Mouse (Mus musculus) heart, adult 18-20 months (tissue): ENCODE data around the gene Krtap5-4. TPM values are rescaled to one million over a fixed set of nuclear protein-coding genes. Genes with fewer than 3 reads are reported as not detected.
"Not testable (repeated sequence)": the region's sequence is repeated elsewhere in the genome, so short reads cannot be mapped to it uniquely, and the experiment has no call there.

ENCODE experiments used
- DNase-seq, 2 experiments: peaks; one replicate each; pipeline ENCODE4 v3.0.0; 2021 to 2022; ENCODE audit warnings: mixed read lengths in 1 of 2
- long read RNA-seq, 2 experiments: library from polyadenylated mRNA; stranded (forward); transcript quantifications; one replicate each; pipeline ENCODE4 v2.0.0; 2021
- total RNA-seq, 2 experiments: library from RNA; stranded (reverse); gene quantifications; 2 replicates each; pipeline ENCODE4 v1.2.3; 2021

The Krtap5-4 gene
- not detected for total RNA-seq
- long read RNA-seq, experiment 1 = 0 reads
- long read RNA-seq, experiment 2 = 0 reads

DNA sequence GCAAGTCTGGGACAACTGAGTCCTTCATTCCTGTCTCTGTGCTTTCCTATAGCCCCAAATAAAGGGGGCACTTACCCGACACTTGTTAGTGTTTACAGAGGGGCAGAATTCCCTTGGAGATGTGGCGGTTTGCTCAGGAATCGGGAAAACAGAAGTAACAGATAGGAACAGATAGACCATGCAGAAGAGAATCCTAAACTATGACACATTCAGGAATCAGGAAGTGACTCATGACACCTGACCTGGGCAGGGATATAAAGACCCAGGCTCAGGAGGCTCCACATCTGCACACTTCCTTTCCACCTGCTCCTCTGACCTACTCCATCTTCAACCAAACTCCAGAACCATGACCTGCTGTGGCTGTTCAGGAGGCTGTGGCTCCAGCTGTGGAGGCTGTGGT lies at the start of gene Krtap5-4:
Krtap5-4 (plus strand) TSS at position 301 of the 400 bp plus-strand sequence.
- DNase-seq = no peak

DNA sequence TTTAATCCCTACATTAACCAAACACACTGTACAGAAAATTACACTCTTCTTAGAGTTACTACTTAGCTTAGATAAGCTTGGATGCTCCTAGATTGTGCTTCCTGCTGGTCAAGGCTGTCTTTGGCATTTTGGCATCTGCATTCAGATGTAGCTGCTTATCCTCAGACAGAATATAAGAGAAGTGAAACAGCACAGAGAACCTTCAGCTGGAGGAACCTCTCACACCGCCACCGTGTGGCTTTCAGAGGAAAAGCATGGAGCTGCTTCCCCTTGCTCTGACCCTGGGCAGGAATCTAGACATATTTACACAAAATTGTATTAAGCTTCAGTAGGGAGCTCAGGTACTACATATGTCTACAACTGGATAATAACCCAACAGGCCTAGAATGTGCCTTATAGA lies 47.8 kb upstream of the Krtap5-4 start:
- peak; percentile 11 to 47 for DNase-seq

DNA sequence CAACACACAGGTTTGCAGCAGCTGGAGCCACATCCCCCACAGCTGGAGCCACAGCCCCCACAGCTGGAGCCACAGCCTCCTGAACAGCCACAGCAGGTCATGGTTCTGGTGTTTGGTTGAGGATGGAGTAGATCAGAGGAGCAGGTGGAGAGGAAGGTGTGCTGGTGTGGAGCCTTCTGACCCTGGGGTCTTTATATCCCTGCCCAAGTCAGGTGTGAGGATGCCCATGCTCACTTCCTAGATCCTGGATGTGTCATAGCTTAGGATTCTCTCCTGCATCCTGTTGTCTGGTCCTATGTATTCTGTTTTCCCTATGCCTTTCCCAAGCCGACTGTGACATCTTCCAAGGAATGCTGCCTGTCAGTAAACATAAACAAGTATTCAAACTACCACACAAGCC lies 45.1 kb upstream of the Krtap5-4 start, which contains the start of gene Gm2431:
Gm2431 (minus strand) TSS at position 101 of the 400 bp plus-strand sequence.
- not testable (repeated sequence) for DNase-seq

DNA sequence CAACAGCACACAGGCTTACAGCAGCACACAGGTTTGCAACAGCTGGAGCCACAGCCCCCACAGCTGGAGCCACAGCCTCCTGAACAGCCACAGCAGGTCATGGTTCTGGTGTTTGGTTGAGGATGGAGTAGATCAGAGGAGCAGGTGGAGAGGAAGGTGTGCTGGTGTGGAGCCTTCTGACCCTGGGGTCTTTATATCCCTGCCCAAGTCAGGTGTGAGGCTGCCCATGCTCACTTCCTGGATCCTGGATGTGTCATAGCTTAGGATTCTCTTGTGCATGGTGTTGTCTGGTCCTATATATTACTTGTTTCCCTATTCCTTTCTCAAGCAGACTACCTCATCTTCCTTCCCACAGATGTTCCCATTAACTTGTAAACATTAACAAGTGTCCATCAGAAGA lies 29.1 kb upstream of the Krtap5-4 start, which contains the start of gene Gm4559:
Gm4559 (minus strand) TSS at position 101 of the 400 bp plus-strand sequence.
- DNase-seq = not testable (repeated sequence)

DNA sequence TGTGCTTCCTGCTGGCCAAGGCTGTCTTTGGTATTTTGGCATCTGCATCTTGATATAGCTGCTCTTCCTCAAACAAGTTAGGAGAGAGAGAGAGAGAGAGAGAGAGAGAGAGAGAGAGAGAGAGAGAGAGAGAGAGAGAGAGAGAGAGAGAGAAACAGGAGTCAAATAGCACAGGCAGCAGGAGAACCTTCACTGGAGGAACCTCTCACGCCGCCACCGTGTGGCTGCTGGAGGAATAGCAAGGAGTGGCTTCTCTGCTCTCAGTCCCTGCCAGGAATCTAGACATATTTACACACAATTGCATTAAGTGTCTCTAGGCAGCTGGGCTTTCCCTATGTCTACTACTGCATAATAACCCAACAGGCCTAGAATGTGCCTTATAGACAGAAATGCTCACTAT lies 25.2 kb upstream of the Krtap5-4 start:
- DNase-seq = peak; percentile 41 to 79

DNA sequence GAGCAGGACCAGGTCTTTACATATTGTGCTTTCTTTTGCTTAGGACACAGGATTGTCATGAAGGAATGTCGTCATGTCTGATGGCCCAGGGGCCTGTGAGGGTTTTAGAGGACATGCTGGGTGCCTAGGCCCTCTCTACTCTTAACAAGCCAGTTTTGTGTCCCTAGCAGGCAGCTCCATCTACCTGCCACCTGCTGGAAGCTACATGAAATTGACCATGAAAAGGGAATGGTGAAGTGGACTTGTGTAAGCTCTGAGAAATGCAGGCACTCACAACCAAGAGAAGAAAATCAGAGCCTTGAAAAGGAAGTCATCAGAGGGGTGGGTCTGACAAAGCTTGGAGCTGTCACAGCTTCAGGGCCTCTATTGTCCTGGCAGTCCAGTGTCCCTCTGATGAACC lies 24.1 kb upstream of the Krtap5-4 start:
- DNase-seq = not testable (repeated sequence)

DNA sequence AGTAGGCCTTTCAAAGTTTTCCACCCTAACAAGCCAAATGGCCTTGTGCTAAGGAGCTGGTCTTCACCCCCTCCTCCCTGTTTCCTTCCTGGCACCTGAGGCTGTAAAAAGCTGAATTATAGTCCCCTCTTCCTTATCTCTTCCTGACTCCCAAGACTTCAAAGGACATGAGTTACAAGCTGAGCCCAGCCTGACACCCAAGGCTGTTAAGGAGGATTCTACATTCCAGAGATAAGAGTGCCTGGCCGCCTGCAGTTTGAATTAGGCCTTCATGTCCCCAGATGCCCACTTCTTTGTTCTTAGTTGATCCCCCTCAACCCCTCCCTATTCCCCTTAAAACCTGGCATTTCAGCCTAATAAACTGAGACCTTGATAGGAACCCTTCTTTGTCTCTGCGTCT lies 20.5 kb upstream of the Krtap5-4 start:
- not testable (repeated sequence) for DNase-seq

DNA sequence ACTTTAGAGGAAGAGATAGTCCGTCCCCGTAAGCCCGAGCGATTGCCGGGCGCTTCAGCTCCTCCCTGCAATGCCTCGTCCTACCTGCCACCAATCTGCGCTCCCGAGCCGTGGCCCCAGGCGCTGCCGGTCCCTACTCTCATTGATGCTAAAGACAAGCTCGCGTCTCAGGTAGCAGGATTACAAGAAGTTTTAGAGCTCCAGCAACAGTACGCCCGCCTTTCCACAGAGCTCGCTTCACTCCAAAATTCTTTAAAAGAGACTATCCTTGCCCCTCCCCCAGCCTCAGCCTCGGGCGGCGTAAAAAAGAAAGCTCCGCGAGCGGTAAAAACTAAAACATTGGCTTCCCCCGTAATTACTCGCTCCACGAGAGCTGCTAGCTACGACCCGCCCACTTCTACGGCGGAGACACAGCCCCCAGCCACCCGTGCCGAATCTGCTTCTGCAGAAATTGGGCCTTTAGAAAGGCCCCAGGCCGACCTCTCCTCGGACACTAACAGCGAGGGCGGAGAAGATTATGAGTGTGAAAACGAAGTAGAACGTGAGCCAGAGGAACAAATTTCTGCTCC lies 19.2 kb upstream of the Krtap5-4 start:
- DNase-seq = peak; percentile 57 to 70

DNA sequence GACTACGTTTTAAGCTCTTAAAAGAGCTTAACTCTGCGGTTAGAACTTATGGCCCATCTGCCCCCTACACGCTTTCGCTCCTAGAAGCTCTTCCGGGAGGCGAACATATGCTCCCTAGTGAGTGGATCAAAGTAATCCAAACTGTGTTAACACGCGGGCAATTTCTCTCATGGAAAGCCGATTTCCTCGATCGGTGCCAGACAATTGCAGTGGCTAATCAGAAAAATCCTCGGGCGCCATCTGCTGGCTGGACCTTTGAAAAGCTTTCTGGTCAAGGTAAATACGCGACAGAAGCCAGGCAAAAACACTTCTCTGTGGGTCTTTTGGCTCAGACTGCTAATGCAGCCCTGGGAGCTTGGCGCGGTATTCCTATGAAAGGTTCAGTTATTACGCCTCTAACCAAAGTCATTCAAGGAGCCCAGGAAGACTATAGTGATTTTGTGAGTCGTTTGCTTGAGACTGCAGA lies 18.7 kb upstream of the Krtap5-4 start:
- peak; percentile 91 to 97 for DNase-seq

DNA sequence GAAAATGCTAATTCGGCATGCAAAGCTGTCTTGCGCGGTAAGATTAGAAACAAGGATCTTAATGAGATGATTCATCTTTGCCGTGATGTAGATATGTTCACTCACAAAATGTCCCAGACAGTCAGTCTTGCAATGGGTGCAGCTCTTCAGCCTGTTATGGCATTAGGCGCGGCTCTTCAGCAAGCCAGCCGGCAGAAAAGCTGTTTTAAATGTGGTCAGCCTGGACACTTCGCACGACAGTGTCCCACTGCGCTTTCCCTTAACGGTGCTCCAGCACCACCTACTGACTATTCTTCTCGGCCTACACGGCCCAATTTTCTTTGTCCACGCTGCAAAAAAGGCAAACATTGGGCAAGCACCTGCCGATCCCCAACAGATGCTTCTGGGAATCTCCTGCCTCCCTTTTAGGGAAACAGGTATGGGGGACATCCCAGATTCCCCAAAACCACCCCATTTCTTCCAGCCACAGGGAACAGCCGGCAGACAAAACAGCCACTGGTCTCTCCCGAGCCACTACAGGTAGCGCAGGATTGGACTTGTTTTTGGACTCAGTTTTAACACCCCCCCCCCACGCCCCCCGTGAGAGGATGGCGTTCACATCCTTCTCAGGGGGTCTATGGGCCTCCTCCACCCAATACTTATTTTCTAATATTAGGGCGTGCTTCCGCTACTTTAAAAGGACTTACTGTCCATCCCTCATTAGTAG lies 18.1 kb upstream of the Krtap5-4 start:
- DNase-seq = peak; percentile 35 to 43

DNA sequence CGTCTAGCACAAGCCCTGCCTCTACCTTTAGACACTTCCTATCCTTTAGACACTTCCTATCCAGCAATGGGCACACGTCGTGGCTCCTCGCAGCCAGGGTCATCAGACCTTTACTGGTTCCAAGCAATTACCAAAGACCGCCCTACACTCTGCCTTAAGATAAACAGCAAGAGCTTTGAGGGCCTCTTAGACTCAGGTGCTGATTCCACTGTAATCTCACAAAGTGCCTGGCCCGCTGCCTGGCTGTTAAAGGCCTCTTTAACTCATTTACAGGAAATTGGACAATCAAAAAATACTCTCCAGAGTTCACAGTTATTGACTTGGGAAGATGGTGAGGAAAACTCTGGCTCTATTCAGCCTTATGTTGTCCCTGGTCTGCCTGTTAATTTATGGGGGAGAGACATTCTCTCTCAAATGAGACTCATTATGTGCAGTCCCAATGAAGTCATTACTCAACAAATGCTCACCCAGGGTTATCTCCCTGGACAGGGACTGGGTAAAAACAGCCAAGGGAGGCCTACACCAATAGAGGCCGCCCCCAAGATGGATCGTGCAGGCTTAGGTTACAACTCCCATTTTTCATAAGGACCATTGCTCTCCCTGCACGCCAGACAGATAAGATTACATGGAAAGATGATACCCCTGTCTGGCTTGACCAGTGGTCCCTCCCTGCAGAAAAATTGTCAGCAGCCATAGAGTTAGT lies 17.3 kb upstream of the Krtap5-4 start:
- DNase-seq = not testable (repeated sequence)

DNA sequence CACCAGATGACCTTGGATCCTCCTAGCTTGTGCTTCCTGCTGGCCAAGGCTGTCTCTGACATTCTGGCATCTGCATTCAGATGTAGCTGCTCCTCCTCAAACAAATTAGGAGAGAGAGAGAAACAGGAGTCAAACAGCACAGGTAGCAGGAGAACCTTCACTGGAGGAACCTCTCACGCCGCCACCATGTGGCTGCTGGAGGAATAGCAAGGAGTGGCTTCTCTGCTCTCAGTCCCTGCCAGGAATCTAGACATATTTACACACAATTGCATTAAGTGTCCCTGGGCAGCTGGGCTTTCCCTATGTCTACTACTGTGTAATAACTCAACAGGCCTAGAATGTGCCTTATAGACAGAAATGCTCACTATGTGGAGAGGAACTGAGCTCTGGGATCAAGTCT lies 9.5 kb upstream of the Krtap5-4 start:
- peak in 1 of 2 experiments; percentile 38 for DNase-seq

DNA sequence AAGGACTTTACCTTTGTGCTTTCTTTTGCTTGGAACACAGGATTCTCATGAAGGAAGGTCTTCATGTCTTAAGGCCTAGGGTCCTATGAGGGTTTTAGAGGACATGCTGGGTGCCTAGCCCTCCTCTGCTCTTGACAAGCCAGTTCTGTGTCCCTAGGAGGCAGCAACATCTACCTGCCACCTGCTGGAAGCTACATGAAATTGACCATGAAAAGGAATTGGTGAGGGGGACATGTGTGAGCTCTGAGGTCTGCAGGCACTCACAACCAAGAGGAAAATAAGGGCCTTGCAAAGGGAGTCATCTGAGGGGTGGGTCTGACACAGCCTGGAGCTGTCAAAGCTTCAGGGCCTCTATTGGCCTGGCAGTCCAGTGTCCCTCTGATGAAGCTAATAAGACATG lies 7.9 kb upstream of the Krtap5-4 start:
- no peak for DNase-seq

DNA sequence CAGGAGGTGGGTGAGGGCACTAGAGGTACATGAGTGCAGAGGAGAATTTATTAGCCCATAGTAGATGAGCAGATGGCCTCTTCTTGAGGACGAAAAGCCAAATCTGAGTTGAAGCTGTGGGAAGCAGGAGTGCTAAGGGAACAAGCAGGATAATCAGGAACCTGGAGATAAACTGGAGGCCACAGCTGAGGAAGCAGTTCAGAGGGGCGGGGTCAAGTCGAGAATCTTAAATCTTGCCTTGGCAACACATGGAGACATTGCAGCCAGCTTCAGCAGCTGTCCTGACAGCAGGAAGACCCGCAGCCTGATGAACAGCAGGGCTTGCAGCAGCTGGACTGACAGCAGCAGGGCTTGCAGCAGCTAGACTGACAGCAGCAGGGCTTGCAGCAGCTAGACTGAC lies 7.2 kb upstream of the Krtap5-4 start:
- DNase-seq = not testable (repeated sequence)

DNA sequence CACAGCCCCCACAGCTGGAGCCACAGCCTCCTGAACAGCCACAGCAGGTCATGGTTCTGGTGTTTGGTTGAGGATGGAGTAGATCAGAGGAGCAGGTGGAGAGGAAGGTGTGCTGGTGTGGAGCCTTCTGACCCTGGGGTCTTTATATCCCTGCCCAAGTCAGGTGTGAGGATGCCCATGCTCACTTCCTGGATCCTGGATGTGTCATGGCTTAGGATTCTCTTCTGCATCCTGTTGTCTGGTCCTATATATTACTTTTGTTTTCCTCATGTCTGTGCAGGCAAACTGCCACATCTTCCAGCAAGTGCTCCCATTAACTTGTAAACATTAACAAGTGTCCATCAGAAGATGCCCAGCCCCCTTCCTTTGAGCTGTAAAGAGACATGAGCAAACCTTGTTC lies 6.3 kb upstream of the Krtap5-4 start, which contains the start of gene Krtap5-1:
Krtap5-1 (minus strand) TSS at position 101 of the 400 bp plus-strand sequence.
- DNase-seq = not testable (repeated sequence)

DNA sequence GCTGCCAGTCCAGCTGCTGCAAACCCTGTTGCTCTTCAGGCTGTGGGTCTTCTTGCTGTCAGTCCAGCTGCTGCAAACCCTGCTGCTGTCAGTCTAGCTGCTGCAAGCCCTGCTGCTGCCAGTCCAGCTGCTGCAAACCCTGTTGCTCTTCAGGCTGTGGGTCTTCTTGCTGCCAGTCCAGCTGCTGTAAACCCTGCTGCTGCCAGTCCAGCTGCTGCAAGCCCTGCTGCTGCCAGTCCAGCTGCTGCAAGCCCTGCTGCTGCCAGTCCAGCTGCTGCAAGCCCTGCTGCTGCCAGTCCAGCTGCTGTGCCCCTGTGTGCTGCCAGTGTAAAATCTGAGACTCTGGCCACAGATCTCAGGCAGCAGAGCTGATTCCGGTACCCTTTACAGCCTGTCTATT lies 580 bp downstream of the Krtap5-4 start:
- not testable (repeated sequence) for DNase-seq

DNA sequence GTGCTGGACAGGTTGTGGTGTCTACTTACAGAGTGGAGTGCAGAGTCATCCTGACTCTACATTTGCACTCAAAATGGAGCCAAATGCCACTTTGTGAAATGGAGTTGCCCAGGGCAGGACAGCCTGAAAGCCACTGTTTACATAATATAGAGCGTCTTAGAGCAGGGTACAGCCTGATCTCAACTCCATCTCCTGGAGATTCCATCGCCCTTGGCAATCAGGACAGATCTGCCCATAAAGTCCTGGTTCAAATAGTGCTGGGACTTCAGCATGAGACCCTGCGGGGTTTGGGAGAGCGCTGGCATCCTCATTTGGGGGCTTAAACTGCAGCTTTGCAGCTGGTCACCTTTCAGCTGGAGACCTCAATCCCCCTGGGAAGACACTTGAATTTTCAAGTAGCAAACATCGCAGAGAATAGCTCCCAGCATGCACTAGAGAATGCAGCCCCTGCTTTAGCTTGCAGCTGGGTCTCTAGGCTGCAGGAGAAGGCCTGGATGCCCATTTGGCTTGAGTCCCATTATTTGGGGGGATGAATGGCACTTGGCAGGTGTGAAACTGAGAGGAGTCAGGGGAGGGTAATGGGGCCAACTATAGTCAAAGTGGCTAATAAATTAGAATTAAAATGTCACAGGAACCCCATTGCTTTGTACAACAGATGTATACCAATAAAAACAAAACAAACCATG lies 11.4 kb downstream of the Krtap5-4 start:
- DNase-seq = no peak

DNA sequence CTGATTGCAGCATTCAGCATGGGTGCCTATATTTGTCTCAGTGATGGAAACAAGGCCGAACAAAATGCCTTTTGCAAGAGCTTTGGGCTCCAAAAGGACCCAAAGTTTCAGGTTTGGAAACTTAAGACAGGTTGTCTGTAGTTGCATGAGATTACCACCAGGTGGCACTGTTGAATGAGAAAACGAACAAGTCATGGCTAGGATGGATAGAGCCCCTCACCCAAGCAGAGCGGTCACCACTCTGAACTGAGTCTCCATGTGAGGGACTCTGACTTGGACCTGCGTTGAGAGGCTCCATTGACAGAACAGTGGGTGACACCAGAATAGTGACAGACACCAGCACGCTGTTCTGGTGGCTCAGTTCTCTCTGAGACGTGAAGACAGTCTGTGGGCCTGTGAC lies 13.2 kb downstream of the Krtap5-4 start:
- DNase-seq = peak in 1 of 2 experiments; percentile 75

DNA sequence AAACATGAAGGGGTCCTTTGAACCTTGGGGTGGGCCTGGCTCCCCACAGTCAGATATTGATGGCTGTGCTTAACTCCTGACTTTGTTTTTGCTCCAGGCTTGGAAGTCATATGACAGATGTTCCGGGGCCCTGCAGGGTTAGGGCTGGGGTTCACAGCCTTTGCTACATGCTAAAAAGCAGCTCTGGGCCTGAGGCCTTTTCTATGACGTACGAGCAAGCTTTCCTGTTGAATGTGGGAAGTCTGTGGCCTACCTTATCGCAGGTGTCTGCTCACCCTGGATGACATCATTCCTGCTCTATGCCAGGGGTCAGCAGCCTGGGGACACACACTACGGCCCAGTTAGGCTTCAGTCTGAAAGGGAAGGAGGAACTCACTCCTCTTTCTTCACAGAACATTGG lies 13.9 kb downstream of the Krtap5-4 start:
- DNase-seq = no peak

DNA sequence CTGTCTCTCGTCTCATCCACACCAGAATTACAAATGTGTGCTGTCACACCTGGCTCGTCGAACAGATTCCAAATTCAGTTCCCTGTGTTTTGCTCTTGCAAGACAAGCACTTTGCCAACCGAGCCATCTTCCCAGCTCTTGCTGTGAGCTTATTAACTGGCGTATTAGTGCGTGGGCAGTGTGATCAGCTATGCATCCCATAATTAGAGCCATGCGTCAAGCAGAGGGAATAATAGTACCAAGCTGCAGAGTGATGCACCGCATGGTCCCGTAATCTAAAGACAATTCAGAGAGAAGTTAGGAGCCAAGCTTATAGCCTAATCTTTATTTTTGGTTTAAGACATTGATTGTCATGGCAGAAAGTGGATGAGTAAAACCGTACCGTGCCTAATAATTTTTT lies 15.8 kb downstream of the Krtap5-4 start:
- no peak for DNase-seq

DNA sequence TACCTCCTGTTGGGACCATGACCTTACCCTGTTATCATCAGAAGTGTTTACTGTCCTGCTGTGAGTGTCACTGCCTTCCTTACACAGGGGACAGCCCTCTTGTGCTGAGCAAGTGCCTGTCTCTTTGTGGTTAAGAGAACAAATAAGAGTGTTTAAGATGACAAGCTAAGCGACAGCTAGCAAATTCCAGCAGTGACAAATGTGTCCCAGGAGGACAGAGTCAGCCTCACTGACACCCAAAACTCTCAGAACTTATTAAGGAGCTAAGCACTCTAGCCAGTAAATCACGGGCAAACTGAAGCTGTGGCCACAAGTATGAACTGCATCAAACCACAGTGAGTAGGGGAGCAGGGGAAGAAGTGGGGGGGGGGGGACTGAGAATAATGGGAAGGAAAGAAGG lies 17.6 kb downstream of the Krtap5-4 start:
- DNase-seq = no peak

DNA sequence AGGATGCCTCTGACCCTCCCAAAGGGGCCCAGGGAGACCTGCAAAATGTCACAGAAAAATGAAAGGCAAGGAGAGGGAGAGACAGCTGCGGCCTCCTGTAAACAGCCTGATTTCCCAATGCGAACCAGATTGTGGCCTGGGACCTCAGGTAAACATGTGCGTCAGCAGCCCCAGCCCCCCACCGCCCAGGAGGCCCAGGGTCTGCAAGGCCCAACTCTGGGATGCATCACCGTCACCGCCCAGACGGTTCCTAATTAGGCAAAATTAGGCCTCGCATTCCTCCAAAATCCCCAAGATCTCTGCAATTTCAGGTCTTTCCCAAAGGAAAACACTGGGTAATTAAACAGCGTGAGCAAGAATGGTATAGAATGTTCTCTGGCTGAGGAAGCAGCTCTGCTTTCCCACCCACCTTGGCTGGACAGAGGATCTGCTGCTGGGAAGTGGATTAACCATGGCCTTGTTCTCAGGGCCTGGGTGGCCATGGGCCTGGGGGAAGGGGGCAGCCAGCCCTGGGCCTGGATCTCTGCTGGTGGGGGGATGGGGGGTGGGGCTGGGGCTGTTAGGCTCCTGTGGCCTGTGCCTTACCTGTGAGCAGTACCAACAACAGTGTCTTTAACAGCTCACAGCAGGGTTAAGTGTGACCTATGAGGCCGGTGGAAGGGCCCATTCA lies 18.4 kb downstream of the Krtap5-4 start:
- DNase-seq = not testable (repeated sequence)
